Mouse (Mus musculus) lung, postnatal 0 days (tissue): ENCODE measurements around the gene Pcdh15.

Experiments used
- CTCF ChIP-seq: IDR thresholded peaks from 2 replicates; pipeline ENCODE4 v1.5.1; 2016; ENCODE audit warnings: antibody characterized with exemption, mild to moderate bottlenecking
- EP300 ChIP-seq: IDR thresholded peaks from 2 replicates; pipeline ENCODE4 v1.6.1; 2016; ENCODE audit warnings: antibody characterized with exemption, mild to moderate bottlenecking, control low read depth

- TF ChIP-seq CTCF (no peak), EP300 (no peak)
These were observed 1480.8 kb downstream of the Pcdh15 start for GRCm38 (mm10) chr10:74579924-74580323.
